Mouse (Mus musculus) layer of hippocampus, postnatal 36 days (tissue): ENCODE results near the gene Usp10. TPM values are rescaled to one million over a fixed set of nuclear protein-coding genes. Genes with fewer than 3 reads are reported as not detected.

ENCODE experiments used
- DNase-seq, 2 experiments: peaks; one replicate each; pipeline ENCODE4 v3.0.0; 2022
- total RNA-seq, 2 experiments: library from RNA; stranded (reverse); gene quantifications; 2 replicates each; pipeline ENCODE4 v1.2.3; 2021

Gene Usp10
- total RNA-seq, 2 experiments from 2014 or later = 86.6 to 95.8 TPM

DNA sequence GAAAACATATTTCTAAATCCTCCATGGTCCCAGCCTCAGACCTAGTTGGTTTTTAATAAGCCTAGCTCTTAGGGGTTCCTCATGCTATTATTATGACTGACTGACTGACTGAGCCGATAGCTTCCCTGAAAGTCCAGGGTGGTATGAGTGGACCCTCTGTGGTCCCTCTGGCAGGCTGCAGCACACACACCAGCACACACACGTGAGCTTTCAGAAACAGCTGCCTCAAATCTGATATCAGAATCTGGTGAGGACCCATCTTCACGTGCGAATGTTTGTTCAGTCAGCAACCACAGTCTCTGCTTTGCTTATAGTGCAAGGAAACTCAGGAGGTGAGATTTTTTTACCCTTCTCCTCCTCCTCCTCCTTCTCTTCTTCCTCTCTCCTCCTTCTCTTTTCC is 54.7 kb downstream of the Usp10 start:
- no peak for DNase-seq

DNA sequence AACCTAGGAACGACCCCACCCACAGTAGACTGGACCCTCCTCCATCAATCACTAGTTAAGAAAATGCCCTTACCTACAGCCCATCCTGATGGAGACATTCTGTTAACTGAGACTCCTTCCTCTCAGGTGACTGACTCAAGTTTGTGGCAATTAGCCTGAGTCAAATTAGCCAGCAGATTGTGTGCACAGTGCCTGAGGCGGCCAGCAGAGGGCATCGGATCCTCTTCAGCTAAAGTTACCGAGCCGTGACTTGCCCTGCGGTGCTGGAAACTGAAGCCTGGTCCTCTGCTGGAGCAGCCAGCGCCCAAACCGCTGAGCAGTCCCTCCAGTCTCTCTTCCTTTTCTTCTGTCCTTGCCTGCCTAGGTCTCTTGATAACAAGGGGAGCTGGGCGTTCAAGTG is 57.3 kb downstream of the Usp10 start:
- no peak for DNase-seq

DNA sequence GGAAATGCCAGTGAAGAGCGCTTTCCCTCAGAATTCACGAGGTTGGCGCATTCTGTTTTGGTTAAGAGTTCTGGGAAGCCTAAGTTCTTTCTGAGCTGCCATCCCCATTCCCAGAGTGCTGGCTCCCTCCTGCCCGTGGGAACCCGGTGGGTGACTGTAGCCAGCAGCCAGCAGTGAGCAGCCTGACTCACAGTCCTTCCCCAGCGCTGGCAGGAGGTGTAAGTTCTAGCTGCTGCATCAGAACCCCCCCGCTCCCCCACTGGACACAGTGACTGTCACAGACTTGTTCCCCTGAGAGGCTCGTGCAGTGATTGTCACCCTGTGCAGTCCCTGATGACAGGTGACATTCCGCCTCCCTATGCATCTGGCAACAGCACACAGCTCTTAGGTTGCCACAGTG is 60.0 kb downstream of the Usp10 start:
- DNase-seq = no peak

DNA sequence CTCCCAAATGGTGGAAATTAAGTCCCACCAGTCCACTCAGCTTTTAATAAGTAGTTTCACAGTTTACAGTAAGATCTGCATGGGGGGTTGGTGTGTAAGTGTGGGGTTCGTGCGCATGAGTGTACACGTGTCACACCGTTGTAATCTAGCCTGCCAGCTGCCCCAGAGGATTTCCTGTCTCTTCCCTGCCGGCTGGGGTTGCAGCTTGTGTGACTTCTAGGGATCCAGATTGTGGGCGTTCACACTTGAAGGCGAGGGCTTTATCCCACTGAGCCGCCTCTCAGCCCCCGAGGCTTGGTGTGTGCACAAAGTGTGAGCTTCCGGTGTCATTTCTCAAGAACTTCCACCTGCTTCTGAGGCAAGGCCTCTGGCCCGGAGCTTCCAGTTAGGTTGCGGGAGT is 62.4 kb downstream of the Usp10 start:
- DNase-seq = no peak

DNA sequence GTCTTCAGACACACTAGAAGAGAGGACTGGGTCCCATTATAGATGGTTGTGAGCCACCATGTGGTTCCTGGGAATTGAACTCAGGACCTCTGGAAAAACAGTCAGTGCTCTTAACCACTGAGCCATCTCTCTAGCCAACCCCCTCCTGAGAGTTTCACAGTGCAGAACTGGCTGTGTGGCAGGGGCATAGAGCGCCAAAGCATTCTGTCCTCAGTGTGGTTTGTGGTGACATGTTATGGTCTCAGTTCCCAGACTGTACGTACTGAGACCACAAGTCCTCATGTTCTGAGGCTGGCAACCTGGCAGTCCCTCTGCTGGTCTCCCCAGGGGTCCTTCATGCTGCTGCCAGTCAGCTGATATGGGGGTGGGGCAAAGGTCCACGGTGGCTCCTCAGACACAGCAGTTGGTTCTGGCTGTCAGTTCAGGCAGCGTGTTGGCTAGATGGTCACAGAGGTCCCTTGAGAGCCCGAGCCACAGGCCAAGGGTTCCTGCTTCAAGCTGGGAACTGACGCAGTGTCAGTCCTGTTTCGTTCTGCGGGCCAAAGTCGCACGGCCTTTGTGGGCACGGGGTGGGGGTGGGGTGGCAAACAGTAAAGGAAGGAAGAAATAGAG is 68.7 kb downstream of the Usp10 start:
- DNase-seq = no peak

DNA sequence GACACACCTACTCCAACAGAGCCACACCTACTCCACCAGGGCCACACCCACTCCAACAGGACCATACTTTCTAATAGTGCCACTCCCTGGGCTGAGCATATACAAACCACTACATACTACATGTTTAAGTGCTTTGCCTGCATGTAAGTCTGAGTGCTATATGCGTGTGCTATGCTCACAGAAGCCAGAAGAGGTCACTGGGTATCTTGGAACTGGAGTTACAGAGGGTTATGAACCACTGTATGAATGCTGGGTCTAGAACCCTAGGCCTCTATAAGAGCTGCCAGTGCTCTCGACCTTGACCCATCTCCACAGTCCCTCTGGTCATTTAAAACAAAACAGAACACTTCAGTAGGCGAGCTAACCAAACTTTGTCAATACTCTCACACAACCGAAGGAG is 71.1 kb downstream of the Usp10 start:
- DNase-seq = no peak

DNA sequence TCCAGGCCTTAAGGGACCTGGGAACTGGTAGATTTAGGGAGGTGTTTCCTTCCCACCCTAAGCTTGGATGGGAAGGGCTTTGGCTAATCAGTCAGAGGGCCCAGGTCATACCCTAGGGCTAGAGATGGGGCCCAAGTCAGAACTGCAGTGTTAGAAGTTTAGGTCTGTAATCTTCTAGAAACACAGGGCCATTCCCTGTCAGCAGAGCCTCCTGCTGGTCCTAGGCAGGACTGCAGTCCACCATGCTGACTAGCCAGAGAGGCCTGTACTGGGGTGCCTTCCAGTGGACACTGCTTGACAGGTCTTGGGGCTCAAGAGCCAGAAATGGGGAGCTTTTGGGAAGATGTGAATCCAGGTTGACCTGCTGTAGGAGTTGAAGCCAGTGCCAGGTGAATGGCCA is 73.9 kb downstream of the Usp10 start:
- no peak for DNase-seq

DNA sequence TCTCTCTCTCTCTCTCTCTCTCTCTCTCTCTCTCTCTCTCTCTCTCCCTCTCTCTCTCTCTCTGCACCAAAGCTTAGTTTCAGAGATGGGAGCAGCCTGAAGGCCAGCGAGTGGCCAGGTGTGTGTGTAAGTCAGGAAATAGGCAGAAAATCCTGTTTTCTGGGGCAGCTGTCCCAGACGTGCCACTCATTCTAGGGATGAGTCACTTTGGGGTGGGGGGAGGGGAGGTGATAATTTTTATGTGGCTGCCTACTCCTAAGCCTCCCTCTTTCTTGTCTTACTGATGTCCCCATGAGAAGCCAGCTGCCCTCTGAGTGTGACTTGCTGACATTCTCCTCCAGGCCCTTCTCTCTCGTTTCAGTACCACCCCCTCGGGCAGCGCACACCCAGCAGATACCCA is 76.0 kb downstream of the Usp10 start:
- DNase-seq = no peak

DNA sequence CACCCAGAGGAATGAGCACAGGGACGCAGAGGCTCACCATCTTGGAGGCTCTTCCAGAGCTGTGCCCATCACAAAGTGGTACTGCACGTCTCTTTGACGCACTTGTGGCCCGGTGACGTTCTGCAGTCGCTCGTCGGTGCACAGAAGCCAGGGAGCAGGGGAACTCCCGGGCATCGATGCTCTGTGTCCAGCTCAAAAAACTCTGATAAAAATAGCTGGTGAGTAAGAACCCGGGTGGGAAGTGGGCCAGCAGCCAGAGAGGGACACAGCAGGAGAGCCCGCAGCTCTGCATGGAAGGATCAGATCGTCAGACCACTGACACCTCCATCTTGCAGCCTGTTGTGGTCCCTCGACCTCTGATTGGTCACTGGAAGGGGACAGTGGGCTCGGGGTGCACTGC is 77.9 kb downstream of the Usp10 start:
- no peak for DNase-seq

DNA sequence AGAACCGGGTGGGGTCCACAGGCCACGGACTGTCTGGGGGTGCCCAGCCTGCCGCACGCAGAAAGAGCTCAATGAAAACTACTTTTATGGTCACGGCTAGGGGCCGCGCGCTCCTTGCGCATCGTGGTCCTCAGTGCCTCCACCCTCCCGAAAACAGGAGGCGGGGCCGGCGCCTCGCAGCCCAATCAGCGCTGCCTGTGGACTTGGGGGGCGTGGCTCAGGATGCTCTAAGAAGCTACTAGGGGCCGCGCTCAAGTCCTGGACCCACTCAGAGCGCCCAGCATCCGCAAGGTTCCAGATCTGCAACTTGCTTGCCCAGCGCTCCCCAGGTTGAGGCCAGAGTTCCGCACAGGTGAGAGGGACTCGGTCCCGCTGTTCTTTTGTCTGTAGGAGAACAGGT is 82.1 kb downstream of the Usp10 start, which contains the start of gene Crispld2:
TSS of gene Crispld2 (plus strand) at position 190 of the 400 bp plus-strand sequence.
- peak; percentile 48 to 54 for DNase-seq

DNA sequence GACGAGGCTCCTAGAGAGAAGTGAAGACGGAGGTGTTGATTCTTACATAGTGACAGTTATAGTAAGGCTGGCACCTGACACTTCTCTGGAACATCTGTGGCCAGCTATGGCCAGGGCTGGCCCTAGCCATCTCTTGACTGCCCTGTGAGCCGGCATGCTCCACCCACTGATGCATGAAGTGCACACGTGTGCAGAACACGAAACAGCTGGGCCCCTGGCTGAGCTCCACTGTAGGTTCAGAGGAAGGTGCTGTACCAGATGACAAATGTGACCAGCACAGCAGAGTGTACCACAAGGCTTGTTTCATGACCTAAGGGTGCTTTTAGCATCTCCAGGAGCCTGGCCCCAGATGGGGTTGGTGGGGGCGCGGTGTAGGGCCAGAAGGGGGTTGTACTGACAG is 84.0 kb downstream of the Usp10 start:
- DNase-seq = no peak

DNA sequence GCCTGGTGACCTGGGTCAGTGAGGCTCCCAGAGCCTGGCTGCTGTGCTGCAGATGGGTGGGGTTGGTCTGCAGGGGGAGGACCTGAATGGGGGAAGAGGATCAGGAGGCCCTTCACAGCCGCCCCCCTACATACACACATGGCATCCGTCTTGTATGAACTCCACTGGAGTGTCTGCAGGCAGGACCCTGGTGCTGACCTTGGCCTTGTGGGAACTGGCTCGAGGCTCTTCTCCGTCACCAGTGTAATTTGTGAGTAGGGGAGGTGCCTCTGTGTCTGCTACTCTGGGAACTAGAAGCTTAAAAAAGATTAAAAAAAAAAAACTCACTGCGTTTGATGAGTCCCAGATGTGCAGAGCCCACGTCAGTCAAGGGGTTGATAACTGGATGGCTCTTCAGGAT is 84.4 kb downstream of the Usp10 start:
- DNase-seq = no peak

DNA sequence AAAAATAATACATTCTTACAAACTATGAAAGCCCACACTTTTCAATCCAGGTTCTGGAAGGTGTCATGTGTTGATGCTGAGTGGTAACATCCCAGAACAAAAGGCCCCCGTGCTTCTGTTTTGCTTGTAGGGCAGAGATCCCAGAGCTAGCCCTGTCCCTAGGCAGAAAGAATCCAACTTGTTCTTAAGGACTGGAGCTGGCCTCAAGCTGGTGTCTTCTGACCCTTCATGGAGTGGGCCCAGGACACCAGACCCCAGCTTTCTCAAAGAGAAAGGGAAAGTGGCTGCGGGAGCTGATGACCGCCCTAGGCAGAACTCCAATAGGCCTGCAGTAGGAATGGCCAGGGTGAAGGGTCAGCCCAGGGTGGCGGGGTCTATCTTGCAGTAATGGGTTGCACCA is 87.1 kb downstream of the Usp10 start:
- no peak for DNase-seq

DNA sequence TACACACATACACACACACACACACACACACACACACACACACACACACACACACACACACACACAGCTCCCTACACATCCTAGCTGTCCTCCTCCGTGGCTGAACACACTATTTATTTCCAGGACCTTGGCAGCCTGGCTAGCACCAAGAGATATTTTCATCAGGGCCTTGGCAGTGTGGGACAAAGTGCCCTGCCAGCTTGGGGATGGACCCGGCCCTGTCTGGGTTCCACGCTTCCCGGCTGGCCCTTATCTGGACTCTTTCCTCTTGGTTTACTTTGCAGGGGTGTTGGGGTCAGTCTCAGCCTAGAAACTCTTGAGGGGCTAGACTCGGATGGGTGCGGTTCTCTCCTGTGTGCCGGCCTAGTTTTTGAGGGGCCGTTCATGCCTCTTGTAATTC is 90.3 kb downstream of the Usp10 start:
- DNase-seq = no peak

DNA sequence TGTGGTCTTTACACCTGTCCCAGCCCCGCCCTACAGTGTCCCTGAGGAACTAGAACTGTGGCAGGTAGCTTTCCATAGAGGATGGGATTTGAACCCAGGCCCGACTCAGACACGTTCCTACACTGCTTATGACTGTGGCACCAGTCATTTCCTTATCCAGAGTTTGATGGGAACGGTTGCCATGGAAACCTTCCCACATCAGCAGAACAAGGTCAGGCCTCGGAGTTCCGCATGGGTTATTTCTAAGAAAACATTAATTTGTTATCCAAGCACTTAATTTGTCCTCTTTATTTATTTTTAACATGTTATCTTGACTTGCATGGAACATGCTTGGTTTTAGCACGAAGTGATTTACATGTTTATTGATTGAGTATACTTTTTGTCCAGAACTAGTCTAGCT is 91.6 kb downstream of the Usp10 start:
- no peak for DNase-seq

DNA sequence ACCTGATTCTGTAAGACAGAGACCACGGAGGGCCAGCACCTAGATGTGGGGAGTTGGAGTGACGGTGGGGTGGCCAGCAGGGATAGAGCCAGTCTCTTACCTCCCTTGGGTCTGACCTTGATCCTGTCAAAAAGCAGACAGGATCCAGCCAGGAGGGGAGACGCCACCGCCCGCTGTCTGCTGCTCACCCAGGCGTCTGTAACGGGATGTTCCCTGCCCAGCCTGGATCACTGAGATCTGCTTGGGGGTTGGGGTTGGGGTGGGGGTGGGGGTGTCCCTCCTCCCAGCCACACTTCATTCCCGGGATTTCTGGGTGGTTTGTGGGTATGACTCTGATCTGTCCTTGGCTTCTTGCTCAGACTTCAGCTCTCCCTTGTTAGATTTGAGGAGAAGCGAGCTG is 92.2 kb downstream of the Usp10 start:
- DNase-seq = no peak

DNA sequence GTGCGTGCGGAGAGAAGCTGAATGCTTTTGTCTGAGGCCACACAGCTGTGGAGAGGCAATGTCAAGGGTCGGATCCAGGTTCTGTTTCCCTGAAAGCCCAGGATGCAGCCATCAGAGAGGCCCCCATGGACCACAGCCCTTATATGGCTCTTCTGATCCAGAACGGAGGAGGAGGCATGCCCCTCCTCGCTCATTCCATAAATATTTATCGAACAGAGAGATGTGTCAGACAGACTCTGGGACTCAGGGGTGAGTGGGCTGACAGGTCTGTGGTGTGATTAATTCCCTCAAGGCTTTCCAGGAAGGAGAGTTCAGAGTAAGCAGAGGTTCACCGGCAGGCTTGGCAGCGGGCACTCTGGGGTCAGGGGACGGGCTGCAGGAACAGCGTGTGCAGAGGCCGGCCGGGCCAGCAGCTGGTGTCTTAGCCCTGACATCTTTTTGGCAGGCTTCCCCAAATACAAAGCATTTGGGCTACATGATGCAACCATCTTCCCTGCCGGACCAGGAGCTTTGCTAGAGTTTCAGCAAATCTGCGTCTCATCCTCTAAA is 94.1 kb downstream of the Usp10 start:
- no peak for DNase-seq

DNA sequence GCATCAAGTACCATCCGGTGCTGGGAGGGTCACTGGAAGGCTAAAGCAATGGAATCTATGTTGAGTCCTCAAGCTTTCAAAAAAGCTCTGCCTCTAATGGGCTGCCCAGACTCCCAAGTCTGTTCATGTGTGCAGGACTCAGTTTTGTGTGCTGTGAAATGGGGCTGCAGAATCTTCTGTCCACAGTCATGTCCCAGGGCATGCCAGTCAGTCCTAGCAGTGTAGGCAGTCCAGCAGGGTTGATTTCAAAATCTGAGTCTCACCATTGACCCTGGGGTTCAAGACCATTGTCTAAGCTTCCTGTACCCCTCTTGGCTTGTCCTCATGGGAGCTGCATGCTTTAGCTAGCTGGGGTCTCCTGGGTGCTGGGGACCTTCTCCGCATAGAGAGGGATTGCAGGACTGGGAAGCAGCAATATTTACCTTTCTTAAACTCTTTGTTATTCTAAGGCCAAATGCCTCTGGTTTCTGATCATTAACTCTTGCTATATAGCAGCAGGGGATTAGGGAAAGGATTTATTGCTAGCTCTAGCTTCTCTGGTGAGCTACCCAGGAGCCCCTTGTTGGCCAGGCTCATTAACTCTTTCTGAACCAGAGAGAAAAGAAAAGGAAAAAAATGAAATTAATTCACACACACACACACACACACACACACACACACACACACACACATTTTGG is 94.7 kb downstream of the Usp10 start:
- no peak for DNase-seq

DNA sequence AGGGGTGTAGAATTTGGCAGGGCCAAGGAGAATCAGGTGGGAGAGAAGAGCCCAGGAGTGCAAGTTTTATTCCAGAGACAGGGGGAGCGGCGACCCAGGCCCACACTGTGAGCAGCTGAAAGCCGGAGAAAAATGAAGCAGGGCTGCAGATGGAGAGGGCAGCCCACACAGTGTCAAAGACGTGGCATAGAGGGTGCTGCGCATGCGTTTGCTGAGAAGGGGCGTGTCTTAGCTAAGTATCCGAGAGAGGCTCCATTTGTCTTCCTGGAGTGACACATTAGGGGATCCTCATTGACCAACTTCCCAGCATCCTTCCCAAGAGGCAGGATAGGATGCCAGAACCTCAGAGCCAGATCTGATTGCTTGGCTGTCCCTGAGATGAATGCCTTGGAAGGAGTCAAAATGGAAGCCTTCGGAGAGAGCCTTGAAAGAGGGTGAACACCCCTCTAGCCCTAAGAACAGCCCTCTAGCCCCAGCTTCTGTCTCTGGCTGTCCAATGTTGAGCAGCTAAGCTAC is 96.5 kb downstream of the Usp10 start:
- no peak for DNase-seq

Other genes starting within 250 kb of the Usp10 start
- 1 to 10 TPM; 7.8 to 9.2 TPM for gene Wfdc1, start 244.0 kb upstream of the Usp10 start, total RNA-seq
- 1 to 10 TPM; 1.5 to 1.6 TPM for gene Atp2c2, start 210.4 kb upstream of the Usp10 start, total RNA-seq
- 10 to 100 TPM; 15.7 to 18.7 TPM for gene Tldc1, start 131.9 kb upstream of the Usp10 start, total RNA-seq
- 100 to 1,000 TPM; 129 to 137 TPM for gene Cotl1, start 69.8 kb upstream of the Usp10 start, total RNA-seq
- gene Klhl36, start 48.1 kb upstream of the Usp10 start, total RNA-seq = 1 to 10 TPM; 7.1 to 8.3 TPM
- 10 to 100 TPM in 1 of 2 experiments, not detected in 1; 12.7 TPM for gene Gm20388, start 481 bp downstream of the Usp10 start, total RNA-seq
- 1 to 10 TPM; 1.6 to 2.0 TPM for gene Crispld2, start 82.1 kb downstream of the Usp10 start, total RNA-seq
- gene Zdhhc7, start 191.1 kb downstream of the Usp10 start, total RNA-seq = 10 to 100 TPM; 35.8 to 37.7 TPM
- 100 to 1,000 TPM; 151 to 168 TPM for gene 6430548M08Rik, start 203.8 kb downstream of the Usp10 start, total RNA-seq